Mouse (Mus musculus): ENCODE data around the gene Foxm1.

Gene Foxm1

GRCm38 (mm10) chr6:128425046-128425445, 62.3 kb downstream of the Foxm1 start:
- DNase-seq: no peak

Data from kidney, postnatal 10 days (tissue).